Mouse (Mus musculus): ENCODE results near the gene Gm49380. TPM values are rescaled to one million over a fixed set of nuclear protein-coding genes. Genes with fewer than 3 reads are reported as not detected.

Gene Gm49380
- polyA plus RNA-seq, 1 experiment from 2014 or later, result 0.14 TPM

DNA sequence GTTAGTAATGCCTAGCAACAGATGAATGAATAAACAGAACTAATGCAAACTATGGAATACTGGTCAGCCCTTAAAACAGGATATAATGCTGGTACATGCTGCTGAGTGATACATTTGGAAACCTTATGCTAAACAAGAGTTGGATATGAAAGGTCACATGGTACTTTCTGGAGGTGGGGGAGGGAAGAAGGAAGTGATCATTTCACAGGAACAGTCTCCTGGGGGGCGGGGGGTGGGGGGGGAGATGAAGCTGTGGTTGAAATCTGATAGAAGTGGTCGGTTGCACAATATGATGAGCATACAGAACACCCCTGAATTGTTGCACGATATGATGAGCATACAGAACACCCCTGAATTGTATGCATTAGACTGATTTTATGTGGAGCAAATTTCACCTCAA lies 89.2 kb downstream of the Gm49380 start:
- Histone ChIP-seq H3K4me3 (ENCODE audit: low read length) (no peak overlapping the region), H3K9me3 (ENCODE audit: control insufficient read depth, low read length) (no peaks in the 10 kb centered on the region), H3K36me3 (ENCODE audit: control insufficient read depth, insufficient read depth, low read length) (no peaks in the 10 kb centered on the region), H3K9ac (ENCODE audit: low read depth, low read length) (no peak overlapping the region), H3K4me2 (ENCODE audit: low read length) (no peak overlapping the region), H3K4me1 (ENCODE audit: control insufficient read depth, insufficient read depth, low read depth, low read length) (no peaks in the 10 kb centered on the region), H3K27ac (ENCODE audit: low read depth, low read length) (no peak overlapping the region), H3K27me3 (replicated peaks; ENCODE audit: control insufficient read depth, insufficient read depth, low read length) (no peaks in the 10 kb centered on the region)
- 74% methylated on average over 3 of the region's 3 CpGs for WGBS
- ATAC-seq, result no peak

DNA sequence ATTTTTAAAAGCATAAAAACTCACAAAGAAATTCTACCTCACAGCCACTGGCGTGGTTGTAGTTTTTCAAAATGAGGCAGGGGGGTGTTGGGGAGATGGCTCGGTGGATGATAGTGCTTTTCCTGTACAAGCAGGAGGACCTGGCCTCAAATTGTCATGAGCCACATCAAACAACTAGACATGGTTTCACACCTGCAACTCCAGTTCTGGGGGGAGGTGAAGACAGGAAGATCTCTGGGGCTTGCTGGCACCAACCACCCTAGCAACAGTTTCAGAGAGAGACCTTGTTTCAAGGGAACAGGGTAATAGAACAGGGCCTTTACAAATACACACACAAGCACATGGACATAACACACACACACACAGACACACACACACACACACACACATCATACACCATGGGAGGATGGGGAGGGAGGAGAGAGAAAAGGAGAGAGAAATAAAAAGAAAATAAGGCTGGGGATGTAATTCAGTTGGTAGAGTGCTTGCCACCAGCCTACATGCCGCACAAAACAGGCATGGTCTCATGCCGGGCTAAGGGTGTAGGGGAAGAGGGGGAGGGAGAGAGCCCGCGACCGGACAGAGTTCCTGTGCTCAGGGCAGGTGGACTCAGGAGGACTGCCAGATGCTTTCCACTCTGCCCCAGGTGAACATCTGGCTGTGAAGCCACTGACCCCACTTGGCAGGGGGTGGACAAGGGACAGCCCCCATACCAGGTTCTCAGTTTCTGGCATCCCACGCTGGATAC lies 91.0 kb downstream of the Gm49380 start:
- no peaks in the 10 kb centered on the region for H3K27me3 ChIP-seq (replicated peaks; ENCODE audit: control insufficient read depth, insufficient read depth, low read length)
- no peak overlapping the region for H3K4me3 ChIP-seq (ENCODE audit: low read length)
- no peak overlapping the region for H3K27ac ChIP-seq (ENCODE audit: low read depth, low read length)
- no peaks in the 10 kb centered on the region for H3K9me3 ChIP-seq (ENCODE audit: control insufficient read depth, low read length)
- no peak for ATAC-seq
- WGBS, result 75% methylated on average over 8 of the region's 8 CpGs
- no peak overlapping the region for H3K9ac ChIP-seq (ENCODE audit: low read depth, low read length)
- no peaks in the 10 kb centered on the region for H3K4me1 ChIP-seq (ENCODE audit: control insufficient read depth, insufficient read depth, low read depth, low read length)
- H3K4me2 ChIP-seq (ENCODE audit: low read length), result no peak overlapping the region
- H3K36me3 ChIP-seq (ENCODE audit: control insufficient read depth, insufficient read depth, low read length), result no peaks in the 10 kb centered on the region

DNA sequence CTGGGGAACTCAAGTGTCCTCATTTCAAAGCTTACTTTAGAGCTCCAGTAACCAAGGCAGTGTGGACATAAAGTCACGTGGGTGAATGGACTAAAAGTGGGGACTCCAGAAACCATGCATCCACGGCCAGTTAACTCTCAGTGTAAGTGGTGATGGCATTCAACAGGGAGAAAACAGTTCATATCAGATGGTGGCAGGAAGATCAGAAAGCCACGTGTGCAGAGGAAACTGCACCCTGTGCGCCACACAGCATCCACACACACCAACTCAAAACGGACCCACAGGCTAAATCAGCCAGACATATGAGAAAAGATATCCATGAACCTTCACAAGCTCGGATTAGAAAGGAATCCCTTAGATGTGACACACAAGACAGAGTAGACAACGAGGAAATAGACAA lies 93.3 kb downstream of the Gm49380 start:
- 85% methylated on average over 7 of the region's 7 CpGs for WGBS
- Histone ChIP-seq H3K27me3 (replicated peaks; ENCODE audit: control insufficient read depth, insufficient read depth, low read length) (no peaks in the 10 kb centered on the region), H3K27ac (ENCODE audit: low read depth, low read length) (no peak overlapping the region), H3K4me1 (ENCODE audit: control insufficient read depth, insufficient read depth, low read depth, low read length) (no peaks in the 10 kb centered on the region), H3K4me3 (ENCODE audit: low read length) (no peak overlapping the region), H3K9me3 (ENCODE audit: control insufficient read depth, low read length) (no peaks in the 10 kb centered on the region), H3K4me2 (ENCODE audit: low read length) (no peak overlapping the region), H3K36me3 (ENCODE audit: control insufficient read depth, insufficient read depth, low read length) (no peaks in the 10 kb centered on the region), H3K9ac (ENCODE audit: low read depth, low read length) (no peak overlapping the region)
- ATAC-seq, result no peak

DNA sequence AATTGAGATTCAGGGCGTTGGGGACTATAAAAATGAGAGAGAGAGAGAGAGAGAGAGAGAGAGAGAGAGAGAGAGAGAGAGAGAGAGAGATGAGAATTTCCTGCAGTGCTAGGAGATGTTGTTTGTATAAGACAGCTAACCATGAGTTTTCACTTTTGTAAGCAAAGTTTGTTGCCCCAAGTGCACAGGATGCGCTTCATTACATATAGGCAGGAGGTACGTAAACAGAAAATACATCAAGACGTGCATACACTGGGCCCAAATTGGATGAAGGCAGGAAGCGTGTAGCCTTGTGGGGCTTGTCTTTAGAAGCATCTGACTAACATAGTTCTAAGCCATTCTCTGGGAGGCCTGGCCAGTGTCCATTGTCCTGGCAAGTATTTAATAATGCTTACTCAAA lies 95.5 kb downstream of the Gm49380 start:
- H3K9me3 ChIP-seq (ENCODE audit: control insufficient read depth, low read length), result no peaks in the 10 kb centered on the region
- no peaks in the 10 kb centered on the region for H3K27me3 ChIP-seq (replicated peaks; ENCODE audit: control insufficient read depth, insufficient read depth, low read length)
- H3K4me2 ChIP-seq (ENCODE audit: low read length), result no peak overlapping the region
- ATAC-seq, result no peak
- no peak overlapping the region for H3K9ac ChIP-seq (ENCODE audit: low read depth, low read length)
- no peaks in the 10 kb centered on the region; the same call in none of the 2 replicates for H3K4me1 ChIP-seq (ENCODE audit: control insufficient read depth, insufficient read depth, low read depth, low read length)
- no peaks in the 10 kb centered on the region for H3K36me3 ChIP-seq (ENCODE audit: control insufficient read depth, insufficient read depth, low read length)
- 84% methylated on average over 5 of the region's 5 CpGs for WGBS
- H3K4me3 ChIP-seq (ENCODE audit: low read length), result no peak overlapping the region
- H3K27ac ChIP-seq (ENCODE audit: low read depth, low read length), result no peak overlapping the region

Other genes with a start within 250 kb of the Gm49380 start
- gene Thy1, start 70.1 kb downstream of the Gm49380 start, polyA plus RNA-seq (2015; fragmentation: Nextera tagmentation; extraction: Ambion mirVana), result 10.2 and 18.7 TPM in 2 replicates
- gene Usp2, start 46.5 kb downstream of the Gm49380 start, polyA plus RNA-seq (2015; fragmentation: Nextera tagmentation; extraction: Ambion mirVana), result 12.8 and 18.6 TPM in 2 replicates
- gene Mfrp, start 11.8 kb downstream of the Gm49380 start, polyA plus RNA-seq (2015; fragmentation: Nextera tagmentation; extraction: Ambion mirVana), result 0.20 and 0.31 TPM in 2 replicates
- gene C1qtnf5, start 6.3 kb downstream of the Gm49380 start, polyA plus RNA-seq (2015; fragmentation: Nextera tagmentation; extraction: Ambion mirVana), result 8.5 and 9.5 TPM in 2 replicates
- 33.0 and 37.8 TPM in 2 replicates for gene Rnf26, start within 50 bp of the Gm49380 start, polyA plus RNA-seq (2015; fragmentation: Nextera tagmentation; extraction: Ambion mirVana)
- gene Mcam, start 21.0 kb upstream of the Gm49380 start, polyA plus RNA-seq (2015; fragmentation: Nextera tagmentation; extraction: Ambion mirVana), result 12.3 and 15.3 TPM in 2 replicates
- 17.4 and 20.3 TPM in 2 replicates for gene Cbl, start 120.5 kb upstream of the Gm49380 start, polyA plus RNA-seq (2015; fragmentation: Nextera tagmentation; extraction: Ambion mirVana)
- not detected in 2 replicates for gene Ccdc153, start 127.2 kb upstream of the Gm49380 start, polyA plus RNA-seq (2015; fragmentation: Nextera tagmentation; extraction: Ambion mirVana)
- gene Pdzd3, start 138.0 kb upstream of the Gm49380 start, polyA plus RNA-seq (2015; fragmentation: Nextera tagmentation; extraction: Ambion mirVana), result 0.38 and 0.40 TPM in 2 replicates
- 4.7 and 5.4 TPM in 2 replicates for gene Nlrx1, start 155.1 kb upstream of the Gm49380 start, polyA plus RNA-seq (2015; fragmentation: Nextera tagmentation; extraction: Ambion mirVana)
- 33.7 and 36.2 TPM in 2 replicates for gene Abcg4, start 175.1 kb upstream of the Gm49380 start, polyA plus RNA-seq (2015; fragmentation: Nextera tagmentation; extraction: Ambion mirVana)
- 22.3 and 26.6 TPM in 2 replicates for gene Hinfp, start 192.2 kb upstream of the Gm49380 start, polyA plus RNA-seq (2015; fragmentation: Nextera tagmentation; extraction: Ambion mirVana)
- 23.1 and 27.1 TPM in 2 replicates for gene C2cd2l, start 206.8 kb upstream of the Gm49380 start, polyA plus RNA-seq (2015; fragmentation: Nextera tagmentation; extraction: Ambion mirVana)
- 32.5 and 42.6 TPM in 2 replicates for gene Dpagt1, start 212.5 kb upstream of the Gm49380 start, polyA plus RNA-seq (2015; fragmentation: Nextera tagmentation; extraction: Ambion mirVana)
- 106 and 143 TPM in 2 replicates for gene H2afx, start 221.2 kb upstream of the Gm49380 start, polyA plus RNA-seq (2015; fragmentation: Nextera tagmentation; extraction: Ambion mirVana)
- 64.0 and 67.4 TPM in 2 replicates for gene Hmbs, start 230.7 kb upstream of the Gm49380 start, polyA plus RNA-seq (2015; fragmentation: Nextera tagmentation; extraction: Ambion mirVana)
- gene Vps11, start 248.2 kb upstream of the Gm49380 start, polyA plus RNA-seq (2015; fragmentation: Nextera tagmentation; extraction: Ambion mirVana), result 43.5 and 46.4 TPM in 2 replicates